Mouse (Mus musculus): ENCODE results near the gene Ovol3.
"Not testable (repeated sequence)": the region's sequence is repeated elsewhere in the genome, so short reads cannot be mapped to it uniquely, and the experiment has no call there.

Gene Ovol3

DNA sequence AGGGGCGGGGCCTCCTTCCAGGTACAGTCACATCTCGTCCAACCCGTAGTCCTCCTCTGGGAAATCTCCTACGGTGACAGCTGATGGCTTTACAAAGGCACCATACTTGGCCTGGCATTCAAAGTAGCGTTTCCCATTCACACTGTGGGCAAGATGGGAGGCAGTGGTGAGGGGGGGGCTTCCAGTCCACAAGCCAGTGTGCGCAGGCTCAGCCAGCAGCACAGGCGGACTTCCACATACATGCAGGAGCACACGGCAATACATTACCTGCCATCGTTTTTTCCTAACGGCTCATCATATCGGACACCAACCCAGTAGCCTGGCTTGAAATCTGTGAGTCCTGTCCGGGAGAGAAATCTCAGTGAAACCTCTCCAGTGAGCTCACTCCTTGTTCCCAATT lies 11.3 kb downstream of the Ovol3 start:
- DNase-seq (ENCODE audit: low spot score in 2 of 2): no peak

DNA sequence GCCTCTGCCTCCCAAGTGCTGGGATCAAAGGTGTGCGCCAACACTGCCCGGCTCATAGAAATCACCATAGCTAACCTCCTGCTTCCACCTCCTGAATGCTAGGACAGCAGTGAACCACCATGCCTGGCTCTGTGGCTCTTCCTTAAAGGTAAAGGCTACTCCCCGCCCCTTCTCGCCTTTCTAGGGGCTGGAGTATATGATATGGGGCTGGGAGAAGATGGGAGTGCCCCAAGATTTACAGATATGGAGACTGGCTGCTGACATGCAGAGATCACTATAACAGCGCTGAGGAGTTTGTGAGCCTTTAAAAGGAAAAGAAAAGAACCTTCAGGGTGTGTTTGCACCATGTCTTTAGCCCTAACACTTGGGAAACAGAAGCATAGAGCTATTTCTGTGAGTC lies 13.3 kb downstream of the Ovol3 start:
- no peak for DNase-seq (ENCODE audit: low spot score in 2 of 2)

DNA sequence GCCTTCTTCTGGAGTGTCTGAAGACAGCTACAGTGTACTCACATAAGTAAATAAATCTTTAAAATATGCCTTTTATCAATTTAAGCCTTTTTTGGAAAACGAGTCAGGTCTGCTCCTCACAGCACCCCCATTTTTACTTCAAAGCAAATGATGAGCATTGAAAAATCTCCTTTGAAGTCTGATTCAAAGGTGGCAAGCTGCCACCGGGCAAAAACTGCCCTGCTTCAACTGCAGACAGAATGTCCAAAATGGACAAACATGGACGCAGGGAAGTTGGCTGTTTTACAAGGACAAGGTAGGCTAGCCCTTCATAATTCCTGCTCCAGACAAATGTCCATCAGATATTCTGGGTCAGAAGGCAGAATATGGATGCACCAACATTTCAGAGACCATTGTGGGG lies 14.1 kb downstream of the Ovol3 start:
- DNase-seq (ENCODE audit: low spot score in 2 of 2): no peak

DNA sequence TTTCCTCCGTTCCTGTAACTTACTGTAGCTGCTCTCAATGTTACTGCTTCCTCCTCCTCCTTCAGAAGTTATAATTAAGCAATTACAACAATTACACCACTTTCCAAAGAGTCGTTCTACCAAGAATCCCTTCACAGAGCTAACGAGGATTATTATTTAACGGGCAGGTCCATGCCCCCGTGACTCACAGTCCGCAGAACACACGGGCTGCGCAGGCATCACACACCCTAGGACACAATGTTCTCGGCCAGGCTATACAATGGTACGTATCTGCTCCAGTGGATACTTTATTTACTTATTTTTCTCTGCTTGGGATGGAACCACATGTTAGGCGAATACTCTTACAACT lies 15.5 kb downstream of the Ovol3 start:
- no peak for DNase-seq (ENCODE audit: low spot score in 2 of 2)

DNA sequence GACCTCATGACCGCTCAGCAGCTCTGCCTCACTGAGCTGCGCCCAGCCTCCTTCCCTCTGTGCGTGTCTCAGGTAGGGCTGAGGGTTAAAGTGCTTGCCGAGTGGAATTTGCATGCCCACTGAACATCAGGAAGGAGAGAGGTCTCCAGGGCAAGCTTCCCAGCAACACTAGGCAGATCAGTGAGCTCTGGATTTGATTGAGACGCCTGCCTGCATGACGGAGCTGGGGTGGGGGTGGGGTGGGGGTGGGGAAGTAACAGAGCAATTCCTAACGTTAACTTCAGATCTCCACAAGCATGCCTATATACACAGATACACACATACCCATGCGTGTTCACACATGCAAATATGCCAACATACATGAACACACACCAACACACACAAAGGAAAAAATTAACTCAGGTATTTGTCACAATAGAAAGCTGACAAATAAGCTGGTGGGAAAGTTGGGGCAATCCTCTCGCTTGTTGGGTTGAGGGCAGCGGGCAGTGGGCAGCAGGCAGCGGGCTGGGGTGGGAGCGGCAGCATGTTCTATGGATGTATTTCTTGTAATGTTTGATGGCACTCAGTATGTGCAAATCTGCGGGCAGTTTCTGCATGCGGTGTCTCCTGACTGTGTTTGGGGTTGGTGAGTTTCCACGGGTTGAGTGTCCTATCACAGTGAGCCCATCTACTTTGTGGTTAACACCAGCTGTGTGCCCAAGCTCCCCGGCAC lies 16.1 kb downstream of the Ovol3 start:
- DNase-seq (ENCODE audit: low spot score in 2 of 2): no peak

DNA sequence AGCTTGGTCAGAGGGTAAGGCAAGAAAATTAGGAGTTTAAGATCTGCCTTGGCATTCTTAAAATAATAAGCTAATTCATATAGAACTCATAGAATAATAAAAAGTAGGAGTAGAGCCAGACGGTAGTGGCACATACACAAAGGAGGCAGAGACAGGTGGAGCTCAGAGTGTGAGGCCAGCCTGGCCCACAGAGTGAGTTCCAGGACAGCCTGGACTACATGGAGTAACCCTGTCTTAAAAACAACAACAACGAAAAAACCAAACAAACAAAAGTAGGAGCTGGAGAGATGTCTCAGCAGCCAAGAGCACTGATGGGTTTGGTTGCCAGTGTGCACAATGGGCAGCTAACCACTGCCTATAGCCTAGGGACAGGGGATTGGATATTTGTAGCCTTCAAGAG lies 18.2 kb downstream of the Ovol3 start:
- no peak for DNase-seq (ENCODE audit: low spot score in 2 of 2)

DNA sequence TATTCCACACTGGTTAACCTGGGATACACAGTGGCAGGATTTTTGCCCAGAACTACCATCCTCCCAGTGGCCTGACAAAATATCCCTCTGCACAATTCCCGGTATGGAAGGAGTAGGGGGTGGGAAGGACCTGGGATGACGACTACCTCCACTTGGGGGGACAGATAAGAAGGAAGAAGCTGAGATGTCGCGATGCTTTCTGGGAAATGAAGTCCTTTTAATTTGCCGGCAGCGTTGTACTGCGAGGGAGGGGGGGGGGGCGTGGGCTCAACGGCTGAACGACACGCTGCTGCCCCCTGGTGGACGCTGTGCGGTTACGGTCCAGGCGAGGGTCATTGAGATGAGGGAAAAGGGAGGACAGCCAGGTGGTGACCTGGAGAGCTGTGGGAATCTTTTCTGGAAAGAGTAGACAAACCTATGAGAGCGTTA lies 18.8 kb downstream of the Ovol3 start:
- DNase-seq (ENCODE audit: low spot score in 2 of 2): peak; percentile 53 to 63

DNA sequence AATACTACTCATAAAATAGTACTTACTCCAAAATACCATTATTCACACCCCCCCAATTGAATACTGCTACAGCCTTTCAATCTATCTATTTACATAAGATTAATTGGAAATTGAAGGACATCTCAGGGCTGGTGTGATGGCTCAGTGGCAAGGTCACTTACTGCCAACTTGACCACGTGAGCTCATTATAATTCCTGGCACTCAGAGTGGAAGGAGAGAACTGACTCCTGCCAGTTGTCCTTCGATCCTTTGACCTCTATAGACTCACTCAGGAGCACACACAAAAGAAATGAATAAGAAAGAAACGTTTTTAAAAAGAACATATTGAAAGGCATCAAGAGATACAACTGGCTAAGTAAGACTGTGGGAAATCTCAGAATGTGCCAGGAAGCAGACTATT lies 19.6 kb downstream of the Ovol3 start:
- DNase-seq (ENCODE audit: low spot score in 2 of 2): no peak

DNA sequence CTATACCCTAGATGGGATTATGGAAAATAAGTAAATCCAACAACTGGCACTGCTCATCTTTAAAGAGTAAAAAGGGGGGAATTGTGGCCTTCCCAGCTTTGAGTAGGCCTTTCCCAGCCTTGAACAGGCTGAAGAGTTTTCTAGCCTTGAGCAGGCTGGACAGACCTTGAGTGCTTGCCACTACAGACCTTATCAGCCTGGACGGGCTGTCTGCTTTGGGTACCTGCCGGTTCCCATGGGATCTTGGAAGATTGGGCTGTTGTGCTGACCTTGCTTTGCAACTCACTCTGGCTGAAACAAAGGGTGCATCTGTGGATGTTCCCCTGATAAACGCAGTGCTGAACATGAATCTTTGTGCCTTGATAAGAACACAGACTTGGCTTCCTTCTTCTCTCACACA lies 21.6 kb downstream of the Ovol3 start:
- no peak for DNase-seq (ENCODE audit: low spot score in 2 of 2)

DNA sequence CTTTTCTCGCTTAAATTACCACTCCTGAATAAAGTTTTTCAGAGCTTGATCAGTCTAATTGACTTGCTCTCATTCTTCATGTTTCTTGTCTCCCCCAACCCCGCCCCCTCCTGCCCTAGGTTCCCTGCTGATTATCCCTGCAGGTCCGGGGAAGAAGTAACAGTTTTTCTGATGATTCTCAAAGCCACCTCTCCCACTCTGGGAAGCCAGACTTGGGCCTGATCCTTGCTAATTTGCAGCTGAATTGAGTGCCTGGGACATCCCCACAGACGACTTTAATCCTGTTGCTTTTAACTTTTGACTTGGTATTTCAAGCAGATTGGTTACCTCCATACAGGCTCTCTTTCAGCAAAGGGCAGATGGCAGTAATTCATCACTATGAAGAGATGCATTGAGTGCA lies 24.5 kb downstream of the Ovol3 start:
- no peak for DNase-seq (ENCODE audit: low spot score in 2 of 2)

DNA sequence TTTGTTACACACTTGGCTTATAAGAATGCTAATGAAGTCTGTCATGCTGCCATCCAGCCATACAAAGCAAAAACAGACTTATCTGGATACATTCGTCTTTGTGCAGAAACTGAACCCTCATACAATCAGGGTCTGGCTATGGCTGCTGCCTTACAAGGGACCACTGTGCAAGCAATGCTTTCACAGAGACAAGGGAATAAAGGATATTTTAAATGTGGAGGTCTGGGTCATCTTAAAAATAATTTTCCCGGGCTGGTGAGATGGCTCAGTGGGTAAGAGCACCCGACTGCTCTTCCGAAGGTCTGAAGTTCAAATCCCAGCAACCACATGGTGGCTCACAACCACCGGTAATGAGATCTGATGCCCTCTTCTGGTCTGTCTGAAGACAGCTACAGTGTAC lies 29.2 kb downstream of the Ovol3 start:
- not testable (repeated sequence) for DNase-seq (ENCODE audit: low spot score in 2 of 2)

DNA sequence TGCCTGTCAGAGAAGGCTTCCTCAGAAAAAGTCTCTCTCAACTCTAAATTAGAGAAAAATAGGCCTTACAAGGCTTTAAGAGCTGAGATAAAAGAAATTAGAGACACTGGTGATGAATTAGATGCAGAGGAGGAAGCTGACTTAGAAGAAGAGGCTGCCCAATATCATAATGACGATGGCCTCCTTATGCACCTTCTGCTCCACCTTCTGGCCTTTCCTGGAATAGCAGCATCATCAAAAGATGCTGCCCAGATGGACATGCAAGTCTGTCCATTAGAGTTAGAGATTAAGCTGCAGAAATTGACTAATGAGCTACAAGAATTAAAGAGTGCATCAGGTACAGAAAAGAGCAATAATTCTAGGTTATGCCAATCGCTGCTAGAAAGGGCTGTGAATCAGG lies 30.1 kb downstream of the Ovol3 start:
- peak in 1 of 2 experiments; percentile 59 for DNase-seq (ENCODE audit: low spot score in 2 of 2)

DNA sequence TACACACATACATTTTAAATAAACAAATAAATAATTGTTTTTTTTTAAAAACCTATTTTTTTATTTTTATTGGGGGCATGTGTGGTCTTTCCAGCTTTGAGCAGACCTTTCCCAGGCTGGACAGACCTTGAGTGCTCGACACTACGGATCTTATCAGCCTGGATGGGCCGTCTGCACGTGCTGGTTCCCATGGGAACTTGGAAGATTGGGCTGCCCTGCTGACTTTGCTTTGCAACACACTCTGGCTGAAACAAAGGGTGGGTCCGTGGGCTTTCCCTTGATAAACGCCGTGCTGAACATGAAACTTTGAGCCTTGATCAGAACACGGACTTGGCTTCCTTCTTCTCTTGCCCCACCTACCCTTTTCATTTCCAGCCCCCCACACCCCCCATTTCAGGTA lies 31.1 kb downstream of the Ovol3 start:
- peak in 1 of 2 experiments; percentile 34 for DNase-seq (ENCODE audit: low spot score in 2 of 2)

DNA sequence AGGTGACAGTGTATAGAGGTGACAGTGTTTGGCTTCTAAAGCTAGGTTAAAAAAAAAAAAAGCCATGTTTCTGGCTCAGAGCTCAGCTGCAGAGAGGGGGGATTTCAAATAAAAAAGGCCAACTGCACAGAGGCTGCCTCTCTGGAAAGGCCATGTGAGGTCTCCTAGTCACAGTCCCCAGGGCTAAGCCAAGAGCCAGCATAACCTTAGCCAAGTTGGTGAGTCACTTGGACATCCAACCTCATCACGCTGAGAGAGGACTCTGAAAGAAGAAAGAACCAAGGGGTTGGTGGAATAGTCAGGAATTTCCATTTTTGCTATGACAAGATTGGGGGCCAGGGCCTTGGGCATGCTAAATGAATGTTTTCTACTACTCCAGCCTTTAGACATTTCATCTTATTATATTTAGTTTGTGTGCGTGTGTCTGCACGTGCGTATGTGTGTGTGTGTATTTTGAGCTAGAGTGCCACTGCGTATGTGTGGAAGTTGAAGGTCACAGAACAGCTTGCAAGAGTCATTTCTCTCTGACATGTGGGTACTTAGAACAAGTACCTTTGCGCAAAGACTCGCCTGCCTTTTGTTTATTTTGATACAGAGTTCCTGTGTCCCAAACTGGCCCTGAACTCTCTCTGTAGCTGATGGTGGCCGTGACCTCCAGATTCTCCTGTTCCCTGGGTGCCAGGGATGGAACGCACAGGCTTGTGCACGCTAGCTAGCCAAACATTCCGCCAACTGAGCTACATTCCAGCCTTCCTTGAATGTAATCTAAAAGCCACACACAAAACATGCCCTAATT lies 32.4 kb downstream of the Ovol3 start:
- DNase-seq (ENCODE audit: low spot score in 2 of 2): peak in 1 of 2 experiments; percentile 54

DNA sequence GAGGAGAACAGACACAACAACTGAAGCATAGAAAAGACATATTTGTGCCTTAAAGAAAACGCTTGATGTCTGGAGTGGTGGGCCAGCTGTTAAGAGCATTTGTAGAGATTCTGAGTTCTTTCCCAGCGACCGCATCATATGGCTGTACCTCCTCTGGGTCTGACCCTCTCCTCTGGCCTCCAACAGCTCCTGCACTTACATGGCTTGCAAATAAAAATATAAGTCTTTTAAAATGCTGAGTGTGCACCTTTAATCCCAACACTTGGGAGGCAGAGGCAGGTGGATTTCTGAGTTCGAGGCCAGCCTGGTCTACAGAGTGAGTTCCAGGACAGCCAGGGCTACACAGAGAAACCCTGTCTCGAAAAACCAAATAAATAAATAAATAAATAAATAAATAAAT lies 34.9 kb downstream of the Ovol3 start:
- not testable (repeated sequence) for DNase-seq (ENCODE audit: low spot score in 2 of 2)

DNA sequence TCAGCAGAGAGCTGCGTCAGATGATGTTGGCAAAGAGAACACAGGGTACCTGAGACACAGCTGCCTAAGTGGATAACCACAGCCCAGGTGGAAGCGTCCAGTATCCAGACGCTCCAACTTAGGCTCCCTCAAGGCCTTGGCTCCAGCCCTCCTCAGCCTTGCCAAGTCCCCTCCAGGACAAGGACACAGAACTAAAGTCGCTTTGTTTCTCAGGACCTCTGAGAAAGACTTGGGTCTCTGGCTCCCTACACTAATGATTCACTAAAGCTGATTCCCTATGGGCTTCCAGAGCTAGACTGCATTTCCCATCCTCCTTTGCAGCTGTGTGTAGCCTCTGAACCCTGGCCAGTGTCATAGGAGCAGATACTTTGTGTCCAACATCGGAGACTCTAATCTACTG lies 35.3 kb downstream of the Ovol3 start:
- no peak for DNase-seq (ENCODE audit: low spot score in 2 of 2)

DNA sequence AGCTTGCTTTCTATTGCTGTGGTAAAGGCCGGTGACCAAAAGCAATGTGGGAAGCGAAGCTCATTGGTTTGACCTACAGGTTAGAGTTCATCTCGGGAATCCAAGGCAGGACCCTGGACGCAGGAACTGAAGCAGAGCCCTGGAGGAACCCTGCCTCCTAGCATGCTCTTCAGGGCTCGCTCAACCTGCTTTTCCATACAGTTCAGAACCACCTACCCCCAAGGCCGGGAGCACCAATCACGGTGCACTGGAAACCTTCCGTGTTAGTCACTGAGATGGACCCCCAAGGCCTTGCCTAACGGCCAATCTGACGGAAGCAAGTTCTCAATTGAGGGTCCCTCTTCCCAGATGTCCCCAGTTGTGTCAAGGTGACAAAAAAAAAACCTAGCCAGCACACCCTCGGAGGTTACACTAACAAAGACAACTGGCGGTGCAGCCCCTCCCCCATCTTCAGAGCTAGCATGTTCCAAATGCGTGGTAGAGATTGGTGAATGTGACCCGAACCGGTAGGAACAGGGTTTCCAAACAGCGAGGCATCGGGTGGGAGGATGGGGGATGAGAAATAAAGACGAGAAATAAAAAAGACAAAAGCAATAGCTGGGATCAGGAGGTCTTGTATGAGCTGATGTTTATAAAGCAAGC lies 35.9 kb downstream of the Ovol3 start:
- DNase-seq (ENCODE audit: low spot score in 2 of 2): no peak

DNA sequence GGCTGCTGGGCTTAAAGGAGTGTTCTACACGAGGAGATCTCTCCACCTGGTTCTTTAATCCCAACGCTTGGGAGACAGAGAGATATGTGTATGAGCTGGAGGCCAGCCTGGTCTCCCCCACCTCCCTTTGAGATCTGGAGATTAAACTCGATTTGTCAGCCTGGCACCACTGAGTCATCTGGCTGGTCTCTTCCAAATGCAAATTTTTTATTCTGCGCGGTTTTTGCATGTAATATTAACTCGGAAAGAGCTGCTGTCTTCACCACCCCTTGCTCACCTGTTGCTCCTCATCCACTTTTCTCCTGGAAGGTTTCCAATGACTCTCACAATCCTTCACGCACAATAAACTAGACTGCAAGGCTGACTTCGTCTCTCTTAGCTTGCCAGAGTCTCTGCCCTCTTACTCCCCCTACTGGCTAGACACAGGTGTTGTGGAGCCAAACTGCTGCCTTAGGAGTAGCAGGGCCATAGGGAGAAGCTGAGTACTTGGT lies 37.0 kb downstream of the Ovol3 start, which contains the start of gene Capns1:
Gene Capns1, minus strand, starts transcription at position 331 of the 491 bp plus-strand sequence.
- peak in 1 of 2 experiments; percentile 55 for DNase-seq (ENCODE audit: low spot score in 2 of 2)

DNA sequence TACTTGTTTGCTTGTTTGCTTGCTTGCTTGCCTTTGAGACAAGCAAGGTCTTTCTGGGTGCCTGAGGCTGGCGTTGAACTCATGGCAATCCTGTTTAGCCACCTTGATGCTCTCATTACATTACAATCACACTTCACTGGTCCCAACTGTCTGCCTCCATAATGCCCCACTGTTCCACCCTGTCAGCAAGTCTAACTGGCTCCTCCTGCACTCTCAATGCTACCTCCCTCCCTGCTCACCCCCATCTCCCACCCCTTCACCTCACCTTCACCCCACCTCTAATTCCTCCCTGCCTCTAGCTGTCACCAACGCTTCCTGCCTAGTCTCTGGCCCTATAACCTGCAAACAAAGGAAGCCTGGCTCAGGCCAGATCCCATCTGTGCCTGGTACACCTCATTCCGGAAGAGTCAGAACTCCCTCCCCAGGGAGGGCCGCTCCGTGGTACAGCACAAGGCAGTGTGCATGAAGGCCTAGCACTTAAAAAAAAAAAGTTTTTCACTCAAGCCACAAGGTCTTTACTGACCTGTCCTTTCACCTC lies 37.9 kb downstream of the Ovol3 start:
- DNase-seq (ENCODE audit: low spot score in 2 of 2): no peak

DNA sequence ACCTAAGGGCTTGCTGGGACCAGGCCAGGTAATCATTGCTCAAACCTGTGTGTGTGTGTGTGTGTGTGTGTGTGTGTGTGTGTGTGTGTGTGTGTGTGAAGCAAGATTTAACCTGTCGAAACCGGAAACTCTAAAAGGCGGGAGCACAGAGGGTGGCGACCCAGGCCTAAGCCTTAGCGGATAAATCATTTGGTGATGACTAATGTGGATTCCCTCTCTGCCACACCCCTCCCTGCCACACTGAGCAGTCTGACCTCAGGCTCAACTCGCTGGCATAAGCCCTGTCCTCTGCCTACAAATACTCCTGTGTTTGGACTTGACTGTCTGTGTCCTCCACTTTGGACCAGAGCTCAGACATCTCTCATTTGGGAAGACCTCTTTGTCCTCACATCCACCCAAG lies 39.4 kb downstream of the Ovol3 start:
- peak; percentile 57 to 60 for DNase-seq (ENCODE audit: low spot score in 2 of 2)

DNA sequence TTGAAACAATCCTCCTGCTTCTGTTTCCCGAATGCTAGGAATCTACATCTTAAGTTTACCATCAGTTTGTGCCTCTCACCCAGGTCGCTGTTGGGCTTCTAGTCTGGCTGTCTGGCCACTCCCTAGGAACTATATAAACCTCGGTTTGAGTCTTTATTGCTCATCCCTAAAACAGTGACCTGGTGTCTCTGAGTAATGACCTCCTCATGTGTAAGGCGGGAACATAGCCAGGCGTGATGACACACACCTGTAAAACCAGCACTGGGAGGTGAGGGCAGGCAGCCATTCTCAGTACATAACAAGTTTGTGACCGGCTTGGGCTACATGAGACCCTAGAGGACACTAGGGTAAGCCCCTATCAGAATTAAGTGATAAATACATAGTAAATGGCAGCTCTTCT lies 40.1 kb downstream of the Ovol3 start:
- no peak for DNase-seq (ENCODE audit: low spot score in 2 of 2)

DNA sequence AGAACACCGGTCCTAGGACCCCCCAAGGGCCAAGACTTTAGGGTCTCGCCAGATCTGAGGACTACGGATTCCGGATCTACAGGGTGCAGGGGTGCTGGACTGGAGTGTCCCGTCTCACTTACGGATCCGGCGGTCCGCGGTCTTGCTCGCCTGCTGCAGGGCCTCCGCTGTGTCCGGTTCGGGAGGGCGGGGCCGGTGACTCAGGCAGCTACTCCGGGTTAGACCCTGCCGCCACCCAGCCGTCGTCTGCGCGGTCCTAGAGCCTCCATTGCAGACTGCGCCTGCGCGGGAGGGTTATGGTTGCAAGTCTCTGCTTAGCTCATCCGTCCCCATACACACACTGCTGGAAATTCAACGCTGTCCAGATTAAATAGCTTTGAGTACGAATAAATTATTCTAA lies 40.6 kb downstream of the Ovol3 start:
- peak; percentile 88 to 96 for DNase-seq (ENCODE audit: low spot score in 2 of 2)

Measured in urinary bladder, postnatal 36 days (tissue).